Mouse (Mus musculus) bone marrow, adult 2 months (tissue): ENCODE data around the gene Gm10719. TPM values are rescaled to one million over a fixed set of nuclear protein-coding genes. Genes with fewer than 3 reads are reported as not detected.
"Not testable (repeated sequence)": the region's sequence is repeated elsewhere in the genome, so short reads cannot be mapped to it uniquely, and the experiment has no call there.

Experiments used
- H3K27ac ChIP-seq: fragments of 200-500 bp; 2 replicates; pipeline ENCODE4 v1.5.1; 2012; ENCODE audit warnings: low read depth, mild to moderate bottlenecking, control low read depth, inconsistent platforms, low read length; ENCODE audit not compliant: control insufficient read depth, poor library complexity, insufficient read depth
- H3K4me1 ChIP-seq: fragments of 200-500 bp; 2 replicates; pipeline ENCODE4 v1.6.1; 2011; ENCODE audit warnings: low read length; ENCODE audit not compliant: control insufficient read depth, insufficient read depth
- H3K4me3 ChIP-seq: fragments of 200-500 bp; replicated peaks from 2 replicates; pipeline ENCODE3; 2011; ENCODE audit warnings: mild to moderate bottlenecking, low read depth, low read length, control low read depth; ENCODE audit not compliant: control insufficient read depth
- WGBS: fragments of 180-500 bp; shearing (Covaris S2); methylation state at CpG from one replicate; pipeline ENCODE4 v1.1.7; 2018; 5-methylcytosine and 5-hydroxymethylcytosine counted together
- polyA plus RNA-seq: library from polyadenylated mRNA; stranded (reverse); fragments of >200 nt; gene quantifications from 2 replicates; pipeline ENCODE4 v1.2.4, GENCODE M21; 2011; ENCODE audit warnings: low replicate concordance; ENCODE audit not compliant: missing spikeins, insufficient read depth, insufficient read length

Gene Gm10719
- polyA plus RNA-seq = 56.3 and 148 TPM in 2 replicates

GRCm38 (mm10) chr9:3017108-3017507 is at the start of gene Gm10719:
Gene Gm10719, plus strand, starts transcription at chr9:3017408.
- not testable (repeated sequence) for H3K27ac ChIP-seq, H3K4me3 ChIP-seq, H3K4me1 ChIP-seq
- 50% methylated on average over 1 of the region's 9 CpGs for WGBS

- WGBS = 68% methylated on average over 12 of the region's 12 CpGs
- not testable (repeated sequence) for H3K27ac ChIP-seq, H3K4me1 ChIP-seq, H3K4me3 ChIP-seq
Measured at GRCm38 (mm10) chr9:3000445-3000972, 16.7 kb upstream of the Gm10719 start, which contains the start of gene Gm10722. Gene Gm10722, plus strand, starts transcription at chr9:3000922.

GRCm38 (mm10) chr9:3001006-3001405 is 16.2 kb upstream of the Gm10719 start:
- H3K27ac ChIP-seq, H3K4me3 ChIP-seq, H3K4me1 ChIP-seq: not testable (repeated sequence)
- 61% methylated on average over 8 of the region's 8 CpGs for WGBS

- not testable (repeated sequence) for H3K4me3 ChIP-seq, H3K27ac ChIP-seq, H3K4me1 ChIP-seq
- 65% methylated on average over 9 of the region's 11 CpGs for WGBS
Measured at GRCm38 (mm10) chr9:3001948-3002659, 15.1 kb upstream of the Gm10719 start.

- WGBS = 66% methylated on average over 6 of the region's 14 CpGs
Measured at GRCm38 (mm10) chr9:3002794-3003396, 14.3 kb upstream of the Gm10719 start, which contains the start of gene Gm11168. Gene Gm11168, plus strand, starts transcription at chr9:3003346.

GRCm38 (mm10) chr9:3006179-3006578 is 11.0 kb upstream of the Gm10719 start:
- not testable (repeated sequence) for H3K4me1 ChIP-seq, H3K4me3 ChIP-seq, H3K27ac ChIP-seq
- 80% methylated on average over 1 of the region's 5 CpGs for WGBS

More at GRCm38 (mm10) chr9:3002794-3003396, 14.3 kb upstream of the Gm10719 start, which contains the start of gene Gm11168:
- not testable (repeated sequence) for H3K4me1 ChIP-seq, H3K27ac ChIP-seq, H3K4me3 ChIP-seq

- not testable (repeated sequence) for H3K4me1 ChIP-seq, H3K27ac ChIP-seq, H3K4me3 ChIP-seq
- WGBS = 65% methylated on average over 8 of the region's 8 CpGs
Measured at GRCm38 (mm10) chr9:3006636-3007035, 10.6 kb upstream of the Gm10719 start.

GRCm38 (mm10) chr9:3007272-3007671 is 9.9 kb upstream of the Gm10719 start:
- WGBS = 72% methylated on average over 8 of the region's 9 CpGs
- not testable (repeated sequence) for H3K4me3 ChIP-seq, H3K4me1 ChIP-seq, H3K27ac ChIP-seq

- not testable (repeated sequence) for H3K4me3 ChIP-seq, H3K27ac ChIP-seq, H3K4me1 ChIP-seq
- WGBS = no CpG with 5 or more reads among the region's 5 CpGs
Measured at GRCm38 (mm10) chr9:3009331-3009730, 7.9 kb upstream of the Gm10719 start.

GRCm38 (mm10) chr9:3012054-3012621 is 5.1 kb upstream of the Gm10719 start:
- WGBS = 64% methylated on average over 3 of the region's 7 CpGs
- H3K27ac ChIP-seq, H3K4me3 ChIP-seq, H3K4me1 ChIP-seq: not testable (repeated sequence)

- H3K4me3 ChIP-seq, H3K4me1 ChIP-seq, H3K27ac ChIP-seq: not testable (repeated sequence)
- WGBS = no CpG with 5 or more reads among the region's 11 CpGs
Measured at GRCm38 (mm10) chr9:3012733-3013279, 4.4 kb upstream of the Gm10719 start, which contains the start of gene Gm10721. Gene Gm10721, plus strand, starts transcription at chr9:3013140.

- not testable (repeated sequence) for H3K27ac ChIP-seq, H3K4me3 ChIP-seq, H3K4me1 ChIP-seq
- WGBS = 67% methylated on average over 5 of the region's 9 CpGs
Measured at GRCm38 (mm10) chr9:3015354-3015753, 1.9 kb upstream of the Gm10719 start, which contains the start of gene Gm10720. Gene Gm10720, plus strand, starts transcription at chr9:3015654.

- not testable (repeated sequence) for H3K4me1 ChIP-seq, H3K27ac ChIP-seq, H3K4me3 ChIP-seq
- 73% methylated on average over 6 of the region's 6 CpGs for WGBS
Measured at GRCm38 (mm10) chr9:3015896-3016295, 1.3 kb upstream of the Gm10719 start.
